Mouse (Mus musculus): ENCODE results near the gene Aagab. TPM values are rescaled to one million over a fixed set of nuclear protein-coding genes. Genes with fewer than 3 reads are reported as not detected.

The Aagab gene
- polyA plus RNA-seq, 1 experiment from 2014 or later, result 54.3 TPM

DNA sequence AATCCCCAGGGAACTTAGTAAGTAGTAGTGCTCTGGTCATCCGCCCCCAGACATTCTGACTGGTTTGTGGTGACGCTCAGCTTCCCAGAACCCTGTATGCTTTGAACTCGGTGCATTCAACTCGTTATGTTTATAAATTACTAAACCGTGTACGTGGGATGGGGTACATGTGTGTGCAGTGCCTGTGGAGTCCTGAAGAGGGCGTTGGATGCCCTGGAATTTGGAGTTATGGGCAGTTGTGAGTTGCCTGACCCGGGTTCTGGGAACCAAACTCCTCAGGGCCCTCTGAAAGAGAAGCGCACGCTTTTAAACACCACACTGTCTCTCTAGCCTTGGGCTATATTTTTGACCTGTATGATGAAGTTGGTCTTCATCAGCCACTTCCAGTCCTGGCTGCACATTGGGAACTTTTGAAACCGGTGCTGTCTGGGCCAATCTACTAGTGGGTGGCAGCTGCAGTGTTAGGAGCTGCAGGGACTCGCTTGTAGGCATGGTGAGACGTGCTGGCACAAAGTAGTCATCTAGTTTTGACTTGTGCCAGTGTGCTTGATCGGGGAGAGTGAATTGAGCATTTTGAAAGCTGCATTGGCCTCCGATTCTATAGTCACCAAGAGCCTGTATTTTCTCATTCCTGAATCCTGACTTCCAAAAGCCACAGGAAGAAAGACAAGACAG, 21.6 kb downstream of the Aagab start:
- H3K4me1 ChIP-seq (ENCODE audit: control insufficient read depth, insufficient read depth, low read length), result 0 out of 2 replicates have a peak, but pooled peaks cover 3% of the 10 kb centered on the region
- H3K9ac ChIP-seq (ENCODE audit: low read length), result no peak overlapping the region
- 80% methylated on average over 15 of the region's 15 CpGs for whole genome bisulfite sequencing
- no peaks in the 10 kb centered on the region for H3K27me3 ChIP-seq (ENCODE audit: control insufficient read depth, insufficient read depth, low read length)
- no peak overlapping the region for H3K27ac ChIP-seq (ENCODE audit: low read depth, low read length)
- ATAC-seq (ENCODE audit: insufficient read depth, low FRiP score, low TSS enrichment) (no peak), DNase-seq (ENCODE audit: low spot score) (no peak)
- no peak overlapping the region for H3K4me2 ChIP-seq (ENCODE audit: low read depth)
- no peak overlapping the region for H3K4me3 ChIP-seq (ENCODE audit: low read depth, low read length)
- H3K9me3 ChIP-seq (ENCODE audit: control insufficient read depth, low read length), result no peaks in the 10 kb centered on the region
- H3K36me3 ChIP-seq (ENCODE audit: control insufficient read depth, insufficient read depth, low read length), result peaks cover 2% of the 10 kb centered on the region; the same call in 1 of the 2 replicates

DNA sequence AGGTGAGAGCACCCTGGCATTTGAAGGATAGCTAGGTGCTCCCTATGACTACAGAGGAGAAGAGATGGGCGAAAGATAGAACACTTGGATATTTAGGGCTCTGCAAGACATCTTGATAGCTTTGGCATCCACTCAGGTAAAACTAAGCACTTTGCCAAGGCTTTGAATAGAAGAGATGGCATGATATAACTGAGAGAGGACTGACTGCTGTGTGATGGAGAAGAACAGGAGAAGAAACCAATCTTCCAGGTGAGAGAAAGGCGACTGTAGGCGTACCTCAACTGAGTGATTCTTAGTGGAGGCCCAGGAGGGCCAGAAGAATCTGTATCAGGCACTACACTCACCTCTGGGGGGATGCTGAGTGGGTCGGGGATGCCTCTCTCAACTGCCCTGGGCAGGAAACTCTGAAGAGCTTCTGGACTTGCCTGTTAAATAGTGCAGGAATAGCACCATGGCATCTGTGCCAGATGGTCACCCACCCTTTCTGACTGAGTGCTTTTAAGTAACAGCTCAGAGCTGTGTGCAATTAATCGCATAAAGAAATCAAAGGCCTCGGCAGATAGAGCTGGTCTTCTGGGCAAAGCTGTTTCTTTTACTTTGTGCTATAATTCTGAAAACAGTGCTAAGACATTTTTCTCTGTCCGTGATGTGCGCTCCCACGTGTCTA, 22.8 kb downstream of the Aagab start:
- H3K9me3 ChIP-seq (ENCODE audit: control insufficient read depth, low read length), result no peaks in the 10 kb centered on the region
- H3K4me1 ChIP-seq (ENCODE audit: control insufficient read depth, insufficient read depth, low read length), result 0 out of 2 replicates have a peak, but pooled peaks cover 3% of the 10 kb centered on the region
- H3K4me3 ChIP-seq (ENCODE audit: low read depth, low read length), result no peak overlapping the region
- WGBS, result 88% methylated on average over 9 of the region's 9 CpGs
- ATAC-seq (ENCODE audit: insufficient read depth, low FRiP score, low TSS enrichment), result no peak
- H3K27me3 ChIP-seq (ENCODE audit: control insufficient read depth, insufficient read depth, low read length), result no peaks in the 10 kb centered on the region
- H3K27ac ChIP-seq (ENCODE audit: low read depth, low read length), result no peak overlapping the region
- DNase-seq (ENCODE audit: low spot score), result no peak
- H3K36me3 ChIP-seq (ENCODE audit: control insufficient read depth, insufficient read depth, low read length), result peaks cover 2% of the 10 kb centered on the region
- no peak overlapping the region for H3K4me2 ChIP-seq (ENCODE audit: low read depth)
- no peak overlapping the region for H3K9ac ChIP-seq (ENCODE audit: low read length)

DNA sequence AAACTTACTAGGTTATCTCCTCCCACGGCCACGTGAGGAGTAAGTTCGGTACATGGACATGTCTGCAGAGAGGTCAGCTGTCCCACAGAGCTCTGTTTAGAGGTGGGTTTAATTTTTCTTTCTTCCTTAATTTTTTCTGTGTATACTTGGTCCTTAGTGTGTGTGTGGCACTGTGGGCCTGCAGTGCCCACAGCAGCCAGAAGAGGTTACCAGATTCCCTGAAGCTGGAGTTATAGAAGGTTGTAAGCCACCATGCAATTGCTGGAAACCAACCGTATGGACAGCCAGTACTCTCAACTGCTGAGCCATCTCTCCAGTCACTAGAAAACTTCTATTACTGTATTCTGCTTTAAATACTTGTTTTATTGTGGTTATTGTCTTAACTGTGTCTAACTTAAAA, 29.6 kb downstream of the Aagab start:
- Histone ChIP-seq H3K36me3 (ENCODE audit: control insufficient read depth, insufficient read depth, low read length) (no peaks in the 10 kb centered on the region; the same call in 1 of the 2 replicates), H3K9me3 (ENCODE audit: control insufficient read depth, low read length) (no peaks in the 10 kb centered on the region), H3K4me3 (ENCODE audit: low read depth, low read length) (no peak overlapping the region), H3K4me2 (ENCODE audit: low read depth) (no peak overlapping the region), H3K9ac (ENCODE audit: low read length) (no peak overlapping the region), H3K27ac (ENCODE audit: low read depth, low read length) (no peak overlapping the region), H3K27me3 (ENCODE audit: control insufficient read depth, insufficient read depth, low read length) (no peaks in the 10 kb centered on the region), H3K4me1 (ENCODE audit: control insufficient read depth, insufficient read depth, low read length) (no peaks in the 10 kb centered on the region)
- no peak for DNase-seq (ENCODE audit: low spot score)
- ATAC-seq (ENCODE audit: insufficient read depth, low FRiP score, low TSS enrichment), result no peak
- WGBS, result 80% methylated on average over 4 of the region's 4 CpGs

DNA sequence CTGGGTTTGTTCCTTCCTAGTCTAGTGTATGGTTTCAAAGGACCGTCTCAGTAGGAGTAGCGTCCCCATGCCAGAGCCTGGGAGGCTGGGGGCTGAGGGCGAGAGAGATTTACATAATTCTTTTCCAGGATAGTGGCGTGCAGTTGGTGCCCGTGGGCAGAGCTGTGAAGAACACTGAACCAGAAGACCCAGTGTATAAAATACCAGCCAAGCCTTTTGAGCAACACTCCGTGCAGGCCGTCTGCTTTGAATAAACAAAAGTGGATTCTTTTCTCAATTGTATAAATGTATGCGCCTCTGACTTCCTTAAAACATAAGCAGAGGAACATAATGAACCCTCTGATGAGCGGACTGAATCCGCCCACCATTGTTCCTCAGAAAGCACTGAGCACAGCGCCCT, 30.5 kb downstream of the Aagab start:
- ATAC-seq (ENCODE audit: insufficient read depth, low FRiP score, low TSS enrichment) (no peak), DNase-seq (ENCODE audit: low spot score) (no peak)
- no peak overlapping the region for H3K4me3 ChIP-seq (ENCODE audit: low read depth, low read length)
- H3K4me2 ChIP-seq (ENCODE audit: low read depth), result no peak overlapping the region
- no peak overlapping the region for H3K27ac ChIP-seq (ENCODE audit: low read depth, low read length)
- no peaks in the 10 kb centered on the region for H3K4me1 ChIP-seq (ENCODE audit: control insufficient read depth, insufficient read depth, low read length)
- H3K9ac ChIP-seq (ENCODE audit: low read length), result no peak overlapping the region
- H3K36me3 ChIP-seq (ENCODE audit: control insufficient read depth, insufficient read depth, low read length), result peaks cover 2% of the 10 kb centered on the region; the same call in 1 of the 2 replicates
- 68% methylated on average over 11 of the region's 11 CpGs for WGBS
- no peaks in the 10 kb centered on the region for H3K27me3 ChIP-seq (ENCODE audit: control insufficient read depth, insufficient read depth, low read length)
- no peaks in the 10 kb centered on the region for H3K9me3 ChIP-seq (ENCODE audit: control insufficient read depth, low read length)

DNA sequence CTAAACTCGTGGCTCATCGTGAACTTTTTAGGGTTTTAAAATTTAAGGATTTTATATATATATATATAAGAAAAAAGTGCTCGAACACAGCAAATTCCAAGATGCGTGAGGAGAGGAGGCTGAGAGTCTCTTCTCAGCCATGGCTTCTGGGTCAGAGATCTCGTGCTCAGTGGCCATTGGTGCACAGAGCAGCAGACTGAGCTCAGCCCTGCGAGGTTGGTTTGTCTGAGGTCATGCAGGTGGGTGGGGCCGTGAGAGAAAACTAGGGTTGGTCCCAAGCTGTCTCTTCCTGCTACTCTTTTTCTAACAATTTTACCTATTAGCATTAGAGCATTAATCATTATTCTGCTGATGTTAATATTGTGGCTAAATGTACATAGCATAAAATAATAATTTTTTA, 30.9 kb downstream of the Aagab start:
- Histone ChIP-seq H3K9ac (ENCODE audit: low read length) (no peak overlapping the region), H3K4me3 (ENCODE audit: low read depth, low read length) (no peak overlapping the region), H3K27me3 (ENCODE audit: control insufficient read depth, insufficient read depth, low read length) (no peaks in the 10 kb centered on the region), H3K4me2 (ENCODE audit: low read depth) (no peak overlapping the region), H3K4me1 (ENCODE audit: control insufficient read depth, insufficient read depth, low read length) (no peaks in the 10 kb centered on the region), H3K9me3 (ENCODE audit: control insufficient read depth, low read length) (no peaks in the 10 kb centered on the region), H3K27ac (ENCODE audit: low read depth, low read length) (no peak overlapping the region), H3K36me3 (ENCODE audit: control insufficient read depth, insufficient read depth, low read length) (peaks cover 2% of the 10 kb centered on the region; the same call in 1 of the 2 replicates)
- 80% methylated on average over 7 of the region's 7 CpGs for WGBS
- ATAC-seq (ENCODE audit: insufficient read depth, low FRiP score, low TSS enrichment) (no peak), DNase-seq (ENCODE audit: low spot score) (no peak)

DNA sequence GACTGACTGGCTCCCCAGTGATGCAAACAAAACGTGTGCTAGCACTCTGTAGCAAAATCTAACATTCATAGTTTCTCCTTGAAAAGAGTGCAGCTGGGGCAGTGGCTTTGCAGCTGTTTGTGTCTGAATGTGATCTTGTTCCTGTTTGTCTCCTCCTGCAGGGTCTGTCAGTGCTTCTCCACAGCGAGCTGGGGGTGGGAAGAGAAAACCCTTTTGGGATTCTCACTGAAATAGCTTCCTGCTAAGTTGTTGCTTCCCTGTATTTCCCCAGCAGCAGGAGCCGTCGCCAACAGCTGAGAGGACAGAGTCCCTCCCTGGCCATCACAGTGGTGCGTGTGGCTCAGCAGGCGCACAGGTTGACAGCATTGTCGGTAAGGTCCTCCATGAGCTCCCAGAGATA, 33.7 kb downstream of the Aagab start:
- Histone ChIP-seq H3K27me3 (ENCODE audit: control insufficient read depth, insufficient read depth, low read length) (no peaks in the 10 kb centered on the region), H3K9ac (ENCODE audit: low read length) (no peak overlapping the region), H3K4me3 (ENCODE audit: low read depth, low read length) (no peak overlapping the region), H3K4me2 (ENCODE audit: low read depth) (no peak overlapping the region), H3K9me3 (ENCODE audit: control insufficient read depth, low read length) (no peaks in the 10 kb centered on the region), H3K27ac (ENCODE audit: low read depth, low read length) (no peak overlapping the region), H3K4me1 (ENCODE audit: control insufficient read depth, insufficient read depth, low read length) (no peaks in the 10 kb centered on the region), H3K36me3 (ENCODE audit: control insufficient read depth, insufficient read depth, low read length) (peaks cover 2% of the 10 kb centered on the region; the same call in 1 of the 2 replicates)
- DNase-seq (ENCODE audit: low spot score) (no peak), ATAC-seq (ENCODE audit: insufficient read depth, low FRiP score, low TSS enrichment) (no peak)
- WGBS, result 74% methylated on average over 7 of the region's 7 CpGs

DNA sequence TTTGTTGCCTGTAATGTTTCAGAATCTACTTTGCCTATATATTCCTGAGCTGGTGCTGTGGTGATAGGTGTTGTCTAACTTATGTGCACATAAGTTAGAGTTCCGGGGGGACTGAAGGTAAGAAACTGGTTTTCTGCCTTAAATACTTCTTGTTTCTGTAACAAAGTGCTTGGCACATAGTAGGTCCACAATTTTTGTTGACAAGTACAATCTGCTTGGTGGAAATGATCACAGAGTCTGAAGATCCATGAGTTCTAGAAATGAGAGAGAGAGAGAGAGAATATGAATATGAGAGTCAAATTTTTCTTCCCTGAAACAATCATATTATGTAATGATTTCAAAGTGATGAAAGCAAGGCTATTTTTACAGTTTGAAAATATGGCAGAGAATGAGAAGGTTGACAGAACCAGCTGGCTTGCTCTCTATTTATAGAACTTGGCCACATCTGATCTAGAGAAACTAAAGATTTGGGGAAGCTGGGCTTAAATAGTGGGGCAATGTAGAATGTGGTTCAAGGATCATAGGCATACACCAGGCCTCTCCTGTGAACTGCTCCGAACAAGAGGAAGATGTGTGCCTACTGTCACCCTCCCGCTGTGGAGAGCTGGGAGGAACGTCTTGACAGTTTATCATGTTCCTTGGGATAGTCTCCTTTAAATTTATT, 39.7 kb downstream of the Aagab start:
- DNase-seq (ENCODE audit: low spot score) (no peak), ATAC-seq (ENCODE audit: insufficient read depth, low FRiP score, low TSS enrichment) (no peak)
- Histone ChIP-seq H3K9ac (ENCODE audit: low read length) (no peak overlapping the region), H3K4me2 (ENCODE audit: low read depth) (no peak overlapping the region), H3K36me3 (ENCODE audit: control insufficient read depth, insufficient read depth, low read length) (peaks cover 2% of the 10 kb centered on the region; the same call in 1 of the 2 replicates), H3K4me1 (ENCODE audit: control insufficient read depth, insufficient read depth, low read length) (no peaks in the 10 kb centered on the region), H3K27me3 (ENCODE audit: control insufficient read depth, insufficient read depth, low read length) (no peaks in the 10 kb centered on the region), H3K4me3 (ENCODE audit: low read depth, low read length) (no peak overlapping the region), H3K9me3 (ENCODE audit: control insufficient read depth, low read length) (no peaks in the 10 kb centered on the region), H3K27ac (ENCODE audit: low read depth, low read length) (no peak overlapping the region)
- WGBS, result 93% methylated on average over 4 of the region's 4 CpGs

DNA sequence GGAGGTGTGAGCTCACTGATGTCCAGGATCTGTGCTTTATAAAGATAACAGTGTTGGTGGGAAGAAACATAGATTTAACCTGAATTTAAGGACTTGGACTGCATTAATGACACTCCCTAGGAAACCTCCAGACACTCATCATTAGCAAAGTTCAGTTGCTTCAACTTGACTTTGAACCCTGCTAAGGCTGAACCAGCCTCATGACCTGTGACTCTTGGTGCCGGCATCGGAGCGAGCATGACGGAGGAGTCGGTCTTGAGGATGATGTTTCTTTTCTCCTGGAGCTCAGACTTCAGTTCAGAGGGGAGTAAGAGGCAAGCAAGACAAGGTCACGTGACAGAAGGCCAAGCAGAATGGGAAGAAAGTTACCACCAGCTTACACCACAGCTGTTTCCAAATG, 41.6 kb downstream of the Aagab start:
- Histone ChIP-seq H3K4me2 (ENCODE audit: low read depth) (no peak overlapping the region), H3K27me3 (ENCODE audit: control insufficient read depth, insufficient read depth, low read length) (no peaks in the 10 kb centered on the region), H3K4me3 (ENCODE audit: low read depth, low read length) (no peak overlapping the region), H3K4me1 (ENCODE audit: control insufficient read depth, insufficient read depth, low read length) (no peaks in the 10 kb centered on the region), H3K9ac (ENCODE audit: low read length) (no peak overlapping the region), H3K27ac (ENCODE audit: low read depth, low read length) (no peak overlapping the region), H3K9me3 (ENCODE audit: control insufficient read depth, low read length) (no peaks in the 10 kb centered on the region), H3K36me3 (ENCODE audit: control insufficient read depth, insufficient read depth, low read length) (peaks cover 7% of the 10 kb centered on the region)
- DNase-seq (ENCODE audit: low spot score) (no peak), ATAC-seq (ENCODE audit: insufficient read depth, low FRiP score, low TSS enrichment) (no peak)
- 93% methylated on average over 6 of the region's 6 CpGs for WGBS
